Mouse (Mus musculus) kidney, adult 11 months (tissue): ENCODE data around the gene Ddx58.

Experiments
- DNase-seq: peaks from one replicate; pipeline ENCODE4 v3.0.0; 2022

The Ddx58 gene

GRCm38 (mm10) chr4:40233062-40233664 lies 6.5 kb downstream of the Ddx58 start:
- DNase-seq: no peak

DNA sequence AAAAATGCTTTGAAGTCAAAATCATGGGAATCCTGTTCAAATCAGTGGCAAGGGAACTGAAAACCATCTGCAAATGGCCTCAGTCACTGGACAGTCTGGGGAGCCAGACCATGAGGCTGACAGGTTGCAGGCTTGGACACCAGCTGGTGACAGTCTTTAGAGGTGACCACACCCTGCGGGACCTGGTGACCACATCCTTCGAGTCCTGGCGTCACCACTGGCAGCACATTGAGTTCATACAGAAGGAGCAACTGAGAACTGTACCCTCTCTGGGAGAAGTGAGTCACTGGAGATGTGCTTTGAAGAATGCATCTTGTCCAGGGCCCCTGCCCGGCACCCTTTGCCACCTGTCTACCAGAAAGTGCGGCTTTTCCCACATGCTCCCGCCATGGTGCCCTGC lies 9.9 kb downstream of the Ddx58 start:
- no peak for DNase-seq

DNA sequence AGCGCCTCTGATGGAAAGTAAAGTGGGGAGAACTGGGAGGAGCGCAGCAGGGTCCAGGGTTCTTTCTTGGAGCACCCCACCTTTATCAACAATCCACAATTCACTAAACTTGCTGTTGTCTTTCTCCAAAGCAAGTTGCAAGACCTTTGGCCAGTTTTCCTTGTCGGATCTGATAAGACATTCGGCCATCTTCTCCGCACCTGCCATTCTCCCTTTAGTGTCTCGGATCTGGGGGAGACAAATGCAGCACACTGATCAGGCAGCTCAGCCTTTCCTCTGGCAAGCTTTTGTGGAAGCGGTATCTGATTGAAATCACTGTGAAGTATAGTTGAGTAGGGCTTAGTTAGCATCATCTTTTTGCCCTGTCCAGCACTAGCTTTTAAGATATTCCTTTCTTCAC lies 11.7 kb downstream of the Ddx58 start:
- no peak for DNase-seq

GRCm38 (mm10) chr4:40227131-40227530 lies 12.5 kb downstream of the Ddx58 start:
- no peak for DNase-seq

- no peak for DNase-seq
Measured at GRCm38 (mm10) chr4:40226095-40226494, 13.5 kb downstream of the Ddx58 start.

DNA sequence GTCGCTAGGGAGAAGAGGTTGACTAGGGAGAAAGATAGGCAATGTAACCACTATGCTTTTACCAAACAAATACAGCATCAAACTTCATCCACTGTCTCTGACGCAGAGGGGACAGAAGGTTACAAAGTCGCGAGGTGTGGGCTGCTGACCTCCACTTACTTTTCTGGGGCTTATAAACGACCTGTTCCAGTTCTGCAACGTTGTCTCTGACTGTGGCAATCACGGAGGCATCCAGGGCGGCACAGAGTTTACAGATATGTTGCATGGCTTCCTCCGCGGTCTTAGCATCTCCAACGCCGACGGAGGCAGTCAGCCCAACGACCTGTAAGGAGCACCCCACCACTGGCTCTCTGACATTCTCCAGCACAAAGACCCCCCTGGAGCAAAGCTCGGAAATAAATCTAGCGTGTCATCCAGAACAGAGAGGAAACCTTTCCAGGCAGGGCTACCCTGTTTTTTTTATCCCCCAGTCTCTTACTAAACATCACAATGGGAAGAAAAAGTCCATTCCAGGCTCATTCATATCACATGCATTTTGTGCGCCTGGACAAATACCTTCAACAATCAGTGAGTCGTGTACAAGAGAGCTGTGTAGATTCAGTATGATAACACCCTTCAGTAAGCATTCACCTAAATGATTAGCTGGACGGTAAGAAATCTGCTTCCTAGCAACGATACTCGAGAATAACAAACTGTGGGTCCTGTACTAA lies 17.6 kb downstream of the Ddx58 start:
- no peak for DNase-seq

DNA sequence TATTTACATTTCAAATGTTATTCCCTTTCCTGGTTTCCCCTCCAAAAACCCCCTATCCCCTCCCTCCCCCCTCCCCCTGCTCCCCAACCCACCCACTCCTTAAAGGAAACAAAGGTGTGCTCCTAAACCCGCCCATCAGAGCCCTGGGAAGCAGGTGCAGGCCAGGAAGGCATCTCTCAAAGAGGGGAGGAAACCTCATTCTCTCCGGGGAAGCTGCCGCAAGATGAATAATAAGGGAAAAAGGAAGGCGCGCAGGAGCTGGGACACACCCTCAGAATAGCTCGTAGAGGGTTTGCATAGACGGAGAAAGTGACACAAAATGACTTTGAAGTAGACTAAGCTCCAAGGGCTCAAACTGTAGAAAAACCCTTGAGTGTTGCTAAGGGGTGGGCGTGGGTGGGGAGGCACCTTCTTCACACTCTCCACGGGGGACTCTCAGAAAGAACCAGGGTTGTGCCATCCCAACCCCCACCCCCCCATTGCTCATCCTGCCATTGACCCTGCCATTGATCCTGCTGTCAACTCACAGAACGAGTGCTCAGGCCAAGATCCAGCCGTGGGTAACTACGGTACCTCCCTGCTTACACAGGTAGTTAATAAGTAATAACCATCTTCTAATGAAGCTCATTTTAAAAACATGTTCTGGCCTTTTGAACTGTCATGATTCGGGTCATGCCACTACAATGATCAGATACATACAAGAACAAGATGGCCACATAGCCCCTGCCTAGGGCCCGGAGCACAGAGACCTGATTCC lies 18.4 kb downstream of the Ddx58 start:
- no peak for DNase-seq

GRCm38 (mm10) chr4:40220437-40220836 lies 19.2 kb downstream of the Ddx58 start:
- DNase-seq: no peak

DNA sequence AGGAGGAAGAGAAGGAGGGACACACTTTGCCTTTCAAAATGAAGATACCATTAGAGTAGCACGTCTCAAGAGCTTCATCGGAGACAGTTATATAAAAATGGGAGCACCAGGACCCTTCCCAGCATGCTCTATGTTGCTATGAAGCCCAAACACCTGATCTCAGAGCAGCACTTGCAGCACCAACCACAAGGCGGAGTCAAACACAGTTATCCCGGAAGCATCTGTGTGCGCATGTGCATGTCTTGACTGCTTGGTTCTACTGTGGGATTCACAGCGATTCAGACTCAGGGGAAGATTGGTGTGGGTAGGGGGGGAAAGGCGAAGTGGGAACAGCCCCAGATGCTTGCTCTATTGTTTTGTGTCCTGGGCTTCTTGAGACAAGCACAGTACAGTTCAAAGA lies 21.2 kb downstream of the Ddx58 start:
- peak; percentile 34 for DNase-seq

- no peak for DNase-seq
Measured at GRCm38 (mm10) chr4:40217910-40218309, 21.7 kb downstream of the Ddx58 start.

- no peak for DNase-seq
Measured at GRCm38 (mm10) chr4:40212177-40212576, 27.5 kb downstream of the Ddx58 start.

- DNase-seq: no peak
Measured at GRCm38 (mm10) chr4:40207701-40208100, 31.9 kb downstream of the Ddx58 start.

- DNase-seq: no peak
Measured at GRCm38 (mm10) chr4:40205231-40205903, 34.3 kb downstream of the Ddx58 start.

GRCm38 (mm10) chr4:40204374-40204773 lies 35.3 kb downstream of the Ddx58 start:
- no peak for DNase-seq

DNA sequence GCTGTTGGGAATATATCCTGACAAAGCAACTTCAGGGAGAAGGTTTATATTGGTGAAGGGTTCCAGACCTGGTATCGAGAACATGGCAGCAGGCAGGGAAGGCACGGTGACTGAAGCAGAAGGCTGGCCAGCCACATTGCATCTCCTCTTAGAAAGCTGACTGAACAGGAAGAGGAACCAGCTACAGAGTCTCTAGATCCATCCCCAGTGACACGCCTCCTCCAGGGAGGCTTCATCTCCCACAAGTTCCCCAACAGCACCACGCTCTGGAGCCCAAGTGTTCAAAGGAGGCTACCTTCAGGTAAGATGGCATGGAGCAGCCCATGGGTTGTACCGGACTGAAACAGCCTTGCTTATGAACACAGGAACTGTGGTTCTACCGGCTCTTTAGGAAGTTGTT lies 37.4 kb downstream of the Ddx58 start:
- no peak for DNase-seq

- DNase-seq: no peak
Measured at GRCm38 (mm10) chr4:40195336-40195735, 44.3 kb downstream of the Ddx58 start.

DNA sequence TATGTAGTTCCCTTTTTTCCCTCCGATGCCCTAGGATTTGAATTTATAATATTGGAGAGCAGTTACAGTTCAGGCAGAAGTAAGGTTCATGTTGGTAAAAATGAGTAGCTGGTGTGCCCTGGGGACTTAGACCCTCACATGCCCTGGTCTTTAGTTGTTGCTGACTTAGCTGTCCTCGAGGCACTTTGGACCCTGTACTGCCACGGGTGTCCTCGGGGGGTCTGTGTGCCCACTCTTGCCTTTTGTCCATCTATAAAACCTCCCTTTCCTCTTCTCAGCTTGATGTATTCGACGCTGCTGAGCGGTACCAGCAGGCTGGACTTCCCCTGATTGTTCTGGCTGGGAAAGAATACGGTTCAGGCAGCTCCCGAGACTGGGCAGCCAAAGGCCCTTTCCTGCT lies 46.2 kb downstream of the Ddx58 start:
- no peak for DNase-seq

DNA sequence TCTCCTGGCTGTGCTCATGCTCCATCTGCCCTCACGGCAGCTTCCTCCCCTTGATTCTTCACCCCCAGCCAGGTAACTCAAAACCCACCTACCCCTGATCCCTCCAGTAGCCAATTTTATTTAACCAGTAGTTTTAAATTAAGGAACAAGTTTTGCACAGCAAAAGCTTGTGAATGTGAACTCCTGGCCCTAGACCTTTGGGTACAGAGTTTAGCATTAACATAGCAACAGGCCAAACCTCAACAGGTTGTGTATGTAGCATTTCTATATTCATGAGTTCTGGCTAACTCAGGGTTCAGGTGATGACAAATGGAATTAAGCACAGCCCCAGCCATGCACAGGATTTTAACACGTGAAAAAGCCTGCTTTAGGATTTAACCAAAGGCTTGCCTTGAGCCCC lies 47.4 kb downstream of the Ddx58 start:
- DNase-seq: no peak

GRCm38 (mm10) chr4:40187956-40188355 lies 51.7 kb downstream of the Ddx58 start:
- no peak for DNase-seq

DNA sequence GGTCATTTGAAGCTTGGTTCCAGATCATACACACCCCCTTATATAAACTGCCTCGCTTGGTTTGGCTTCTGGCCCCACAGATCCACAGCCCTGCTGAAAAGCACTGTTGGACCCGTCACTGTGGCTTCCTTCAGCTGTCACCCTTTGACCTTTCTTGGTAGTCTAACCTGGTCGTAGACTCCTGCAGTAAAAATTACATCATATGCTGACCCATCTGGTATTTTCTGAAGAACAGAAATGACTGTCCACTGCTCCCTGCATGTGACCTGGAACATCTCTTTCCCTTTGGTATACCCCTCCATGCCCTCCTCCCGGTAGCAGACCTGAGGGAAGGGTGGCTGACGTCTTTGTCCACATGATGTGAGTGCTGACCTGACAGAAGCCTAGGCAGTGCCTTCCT lies 55.2 kb downstream of the Ddx58 start:
- peak; percentile 47 for DNase-seq

DNA sequence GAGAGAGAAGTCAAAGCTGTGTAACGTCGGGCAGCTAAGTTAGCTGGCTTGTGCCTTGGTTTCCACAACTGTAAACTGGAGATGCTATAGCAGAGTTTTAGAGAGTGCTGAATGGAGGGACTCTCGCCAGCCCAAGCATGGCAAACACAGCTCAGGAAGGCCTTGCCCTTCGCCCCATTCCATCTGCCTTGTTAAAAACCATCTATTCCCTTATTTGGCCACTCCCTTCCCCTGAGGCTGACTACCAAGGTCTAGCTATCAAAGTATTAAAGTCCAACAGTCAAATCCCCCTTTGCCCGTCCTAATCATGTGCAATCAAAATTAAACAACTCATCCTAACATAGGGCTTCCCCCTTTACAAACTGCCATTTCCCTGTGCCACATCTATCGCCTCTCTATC lies 55.8 kb downstream of the Ddx58 start:
- no peak for DNase-seq

- peak; percentile 67 for DNase-seq
Measured at GRCm38 (mm10) chr4:40182651-40183320, 56.8 kb downstream of the Ddx58 start.

GRCm38 (mm10) chr4:40181681-40182080 lies 57.9 kb downstream of the Ddx58 start:
- DNase-seq: peak; percentile 97
